Mouse (Mus musculus): ENCODE measurements around the gene Casp7. TPM values are rescaled to one million over a fixed set of nuclear protein-coding genes. Genes with fewer than 3 reads are reported as not detected.

Casp7 gene
- total and polyA plus RNA-seq, 2 experiments from 2014 or later: 23.7 to 28.8 TPM

DNA sequence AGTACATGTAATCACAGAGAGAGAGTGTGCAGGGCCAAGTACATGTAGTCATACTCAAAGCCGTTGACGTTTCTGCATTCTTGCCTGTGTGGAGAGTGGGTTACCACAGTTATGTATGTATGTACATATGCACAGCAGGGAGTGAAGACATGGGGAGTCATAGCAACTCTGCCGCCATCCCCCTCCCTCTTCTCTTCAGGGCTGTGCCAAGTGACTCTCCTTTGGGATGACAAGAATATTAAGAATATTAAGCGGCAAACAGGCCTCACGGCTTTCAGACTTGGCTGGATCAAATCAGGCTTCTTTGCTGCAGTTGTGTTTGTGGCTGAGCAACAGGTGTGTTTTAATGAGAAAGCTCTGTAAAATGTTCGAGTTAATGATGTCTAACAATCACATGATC lies 92.7 kb downstream of the Casp7 start:
- 87% methylated on average over 6 of the region's 6 CpGs for WGBS
- H3K36me3 ChIP-seq (ENCODE audit: insufficient read depth): no peaks in the 10 kb centered on the region
- ATAC-seq (no peak), DNase-seq (no peak)
- H3K9me3 ChIP-seq (ENCODE audit: low read length): no peaks in the 10 kb centered on the region
- H3K27me3 ChIP-seq (ENCODE audit: insufficient read depth, low read length): no peaks in the 10 kb centered on the region
- H3K4me1 ChIP-seq (ENCODE audit: insufficient read depth): no peaks in the 10 kb centered on the region
- H3K4me2 ChIP-seq (ENCODE audit: low read depth): no peak overlapping the region
- no peak overlapping the region for H3K9ac ChIP-seq
- H3K4me3 ChIP-seq (ENCODE audit: low read depth, low read length): no peak overlapping the region
- H3K27ac ChIP-seq (ENCODE audit: low read depth, low read length): no peak overlapping the region
- no peak for TF ChIP-seq CTCF (IDR thresholded peaks at IDR 0.05; ENCODE audit: low read depth)

Other genes with a start within 250 kb of the Casp7 start
- not detected in 2 replicates for gene Habp2, start 110.0 kb upstream of the Casp7 start, total RNA-seq (2014; rRNA removed)
- gene Habp2, start 110.0 kb upstream of the Casp7 start, polyA plus RNA-seq (2015; fragmentation: Nextera tagmentation; extraction: Ambion mirVana): 0.06 TPM in 1 of 2 replicates, not detected in the other
- gene Nrap, start 7.1 kb upstream of the Casp7 start, total RNA-seq (2014; rRNA removed): 0.76 and 0.85 TPM in 2 replicates
- gene Nrap, start 7.1 kb upstream of the Casp7 start, polyA plus RNA-seq (2015; fragmentation: Nextera tagmentation; extraction: Ambion mirVana): 0.64 and 0.86 TPM in 2 replicates
- 0.14 and 0.15 TPM in 2 replicates for gene Plekhs1, start 64.5 kb downstream of the Casp7 start, total RNA-seq (2014; rRNA removed)
- 0.28 and 0.29 TPM in 2 replicates for gene Plekhs1, start 64.5 kb downstream of the Casp7 start, polyA plus RNA-seq (2015; fragmentation: Nextera tagmentation; extraction: Ambion mirVana)
- gene Dclre1a, start 151.1 kb downstream of the Casp7 start, total RNA-seq (2014; rRNA removed): 6.7 and 10.4 TPM in 2 replicates
- gene Dclre1a, start 151.1 kb downstream of the Casp7 start, polyA plus RNA-seq (2015; fragmentation: Nextera tagmentation; extraction: Ambion mirVana): 8.2 and 9.8 TPM in 2 replicates
- 11.5 and 13.7 TPM in 2 replicates for gene Nhlrc2, start 151.1 kb downstream of the Casp7 start, total RNA-seq (2014; rRNA removed)
- gene Nhlrc2, start 151.1 kb downstream of the Casp7 start, polyA plus RNA-seq (2015; fragmentation: Nextera tagmentation; extraction: Ambion mirVana): 3.8 and 5.8 TPM in 2 replicates

Data from forebrain, postnatal 0 days (tissue).